Mouse (Mus musculus): ENCODE results near the gene Sc5d.

Gene Sc5d

DNA sequence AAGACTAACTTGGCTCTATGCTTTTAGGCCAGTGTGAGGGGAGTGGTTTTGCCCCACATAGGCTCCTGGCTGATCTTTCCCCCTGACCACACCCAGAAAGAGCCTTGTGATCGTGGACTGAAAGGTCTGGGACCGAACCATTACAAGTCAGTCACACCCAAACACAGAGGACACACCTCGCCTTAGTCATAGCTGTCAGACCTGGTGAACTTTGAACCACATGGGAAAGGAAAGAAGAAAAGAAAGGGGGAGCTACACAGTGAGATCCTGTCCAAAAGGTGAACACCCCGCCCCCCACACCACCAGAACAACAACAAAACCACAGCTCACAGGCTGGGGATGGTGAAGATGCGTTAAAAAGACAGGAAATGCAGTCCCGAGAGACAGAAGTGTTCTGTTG, 14.9 kb downstream of the Sc5d start:
- peak; percentile 11 to 23 for DNase-seq

GRCm38 (mm10) chr9:42246688-42247087, 17.4 kb downstream of the Sc5d start:
- no peak for DNase-seq

- no peak for DNase-seq
These were observed 19.9 kb downstream of the Sc5d start for GRCm38 (mm10) chr9:42244173-42244572.

GRCm38 (mm10) chr9:42241021-42241420, 23.0 kb downstream of the Sc5d start:
- no peak for DNase-seq

DNA sequence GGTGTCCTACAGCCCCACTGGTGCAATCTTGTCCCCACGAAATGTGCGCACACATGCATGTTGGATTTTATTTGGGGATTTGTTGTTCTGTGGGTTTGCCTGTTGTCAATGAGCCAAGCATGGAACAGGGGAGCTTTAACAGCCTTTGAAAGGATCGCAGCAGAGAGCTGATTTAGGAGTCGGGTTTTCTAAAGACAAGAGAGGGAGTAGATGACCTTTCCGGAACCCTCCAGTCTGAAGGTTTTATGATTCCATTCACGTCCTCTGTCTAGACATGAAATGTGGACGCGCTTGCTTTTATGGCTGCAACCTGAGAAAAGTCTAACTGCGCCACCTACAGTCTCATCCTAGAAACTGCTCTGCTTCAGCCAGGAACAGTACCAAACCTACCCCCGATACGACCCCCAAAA, 23.5 kb downstream of the Sc5d start:
- peak; percentile 25 to 38 for DNase-seq

- no peak for DNase-seq
These were observed 25.2 kb downstream of the Sc5d start for GRCm38 (mm10) chr9:42238827-42239226.

GRCm38 (mm10) chr9:42231116-42231515, 32.9 kb downstream of the Sc5d start:
- DNase-seq = no peak

- DNase-seq = no peak
These were observed 33.7 kb downstream of the Sc5d start for GRCm38 (mm10) chr9:42230333-42230732.

DNA sequence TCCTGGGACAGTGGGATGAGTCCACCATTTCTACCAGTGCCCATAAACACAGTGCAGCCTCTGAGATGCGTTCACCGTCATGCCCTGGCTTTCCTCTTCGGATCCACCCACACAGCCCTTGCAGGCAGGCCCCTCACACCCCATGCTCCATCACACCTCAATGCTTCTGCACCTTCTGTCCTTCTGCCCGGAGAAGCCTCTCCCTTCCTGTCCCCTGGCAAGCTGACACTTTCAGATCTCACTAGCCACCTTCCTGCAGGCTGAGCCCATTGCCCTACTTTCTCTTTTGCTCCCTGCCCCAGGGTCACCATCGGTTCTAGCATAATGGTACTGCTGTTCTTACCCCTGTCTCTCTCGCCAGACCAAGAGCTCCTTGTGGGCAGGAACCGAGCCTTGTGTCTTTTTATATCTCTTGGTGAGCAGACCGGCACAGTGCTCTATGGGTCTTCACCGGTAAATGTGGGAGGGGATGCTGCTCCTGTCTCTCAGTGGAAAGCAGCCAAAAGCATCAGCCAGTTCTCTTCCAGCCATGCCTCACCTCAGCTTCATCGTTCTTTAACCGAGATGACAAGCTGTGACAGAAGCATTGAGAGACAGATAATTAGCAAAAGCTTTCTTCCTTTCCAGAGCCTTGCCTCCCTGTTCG, 34.5 kb downstream of the Sc5d start:
- no peak for DNase-seq

- no peak for DNase-seq
These were observed 36.3 kb downstream of the Sc5d start for GRCm38 (mm10) chr9:42227804-42228203.

- DNase-seq = no peak
These were observed 44.9 kb downstream of the Sc5d start for GRCm38 (mm10) chr9:42219001-42219660.

GRCm38 (mm10) chr9:42217685-42218084, 46.4 kb downstream of the Sc5d start:
- DNase-seq = no peak

GRCm38 (mm10) chr9:42214116-42214515, 49.9 kb downstream of the Sc5d start:
- no peak for DNase-seq

GRCm38 (mm10) chr9:42213142-42213541, 50.9 kb downstream of the Sc5d start:
- DNase-seq = no peak

- no peak for DNase-seq
These were observed 54.4 kb downstream of the Sc5d start for GRCm38 (mm10) chr9:42209666-42210065.

- DNase-seq = peak; percentile 7 to 12
These were observed 55.6 kb downstream of the Sc5d start for GRCm38 (mm10) chr9:42208463-42208862.

- DNase-seq = no peak
These were observed 57.3 kb downstream of the Sc5d start for GRCm38 (mm10) chr9:42206750-42207149.

DNA sequence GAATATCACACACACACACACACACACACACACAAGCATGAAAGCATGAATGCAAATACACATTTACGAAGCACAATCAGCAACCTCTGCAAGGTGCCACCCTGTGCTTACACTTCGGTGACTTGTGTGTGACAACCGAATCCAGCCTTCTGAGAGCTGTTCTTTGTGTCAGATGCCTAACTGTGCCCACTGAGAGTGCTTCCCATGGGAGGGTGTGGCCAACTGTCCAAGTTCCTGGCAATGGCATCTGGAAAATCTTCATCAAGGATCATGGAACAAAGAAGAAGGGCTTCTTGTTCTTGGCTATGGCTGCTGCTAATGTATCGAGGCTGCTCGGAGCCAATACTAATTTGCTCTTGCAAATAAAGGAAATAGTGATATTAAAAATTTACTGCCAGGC, 61.8 kb downstream of the Sc5d start:
- DNase-seq = no peak
